Mouse (Mus musculus): Measurements from ENCODE around the gene Plp2.
"Not testable (repeated sequence)": the region's sequence is repeated elsewhere in the genome, so short reads cannot be mapped to it uniquely, and the experiment has no call there.

The Plp2 gene

DNA sequence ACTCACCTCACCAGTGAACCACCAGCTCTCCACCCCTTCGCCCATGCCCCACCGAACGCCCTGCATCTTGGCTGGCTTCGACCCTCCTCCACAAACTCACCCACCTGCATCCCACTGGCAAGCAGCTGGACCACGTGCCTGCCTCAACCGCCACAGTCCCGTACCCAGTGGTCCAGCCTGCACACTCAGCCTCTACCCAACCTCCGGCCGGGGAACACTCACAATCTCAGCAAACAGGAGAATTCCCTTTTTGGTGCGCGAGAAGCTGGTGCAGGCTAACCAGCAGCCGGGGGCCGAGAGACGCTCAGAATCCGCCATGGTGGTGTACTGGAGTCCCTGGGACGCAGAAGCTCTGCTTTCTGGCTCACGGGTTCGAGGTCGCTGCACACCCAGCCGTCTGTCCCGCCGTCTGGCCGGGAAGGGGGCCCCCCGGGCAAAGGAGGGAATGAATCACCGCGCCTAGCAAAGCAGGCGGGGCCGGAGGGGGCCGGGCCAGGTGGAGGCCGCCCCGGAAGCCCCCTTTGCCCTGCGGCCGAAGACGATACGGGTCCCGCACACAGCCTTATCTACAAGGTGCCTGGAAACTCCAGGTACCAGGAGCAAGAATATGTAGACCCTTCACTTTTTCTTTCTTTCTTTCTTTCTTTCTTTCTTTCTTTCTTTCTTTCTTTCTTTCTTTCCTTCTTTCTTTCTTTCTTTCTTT, at the start of gene Plp2:
TSS of gene Plp2 (minus strand) at position 470 of the 703 bp plus-strand sequence.
- TF ChIP-seq GATA4 (IDR thresholded peaks at IDR 0.05; ENCODE audit: insufficient replicate concordance, low read length): no peak

DNA sequence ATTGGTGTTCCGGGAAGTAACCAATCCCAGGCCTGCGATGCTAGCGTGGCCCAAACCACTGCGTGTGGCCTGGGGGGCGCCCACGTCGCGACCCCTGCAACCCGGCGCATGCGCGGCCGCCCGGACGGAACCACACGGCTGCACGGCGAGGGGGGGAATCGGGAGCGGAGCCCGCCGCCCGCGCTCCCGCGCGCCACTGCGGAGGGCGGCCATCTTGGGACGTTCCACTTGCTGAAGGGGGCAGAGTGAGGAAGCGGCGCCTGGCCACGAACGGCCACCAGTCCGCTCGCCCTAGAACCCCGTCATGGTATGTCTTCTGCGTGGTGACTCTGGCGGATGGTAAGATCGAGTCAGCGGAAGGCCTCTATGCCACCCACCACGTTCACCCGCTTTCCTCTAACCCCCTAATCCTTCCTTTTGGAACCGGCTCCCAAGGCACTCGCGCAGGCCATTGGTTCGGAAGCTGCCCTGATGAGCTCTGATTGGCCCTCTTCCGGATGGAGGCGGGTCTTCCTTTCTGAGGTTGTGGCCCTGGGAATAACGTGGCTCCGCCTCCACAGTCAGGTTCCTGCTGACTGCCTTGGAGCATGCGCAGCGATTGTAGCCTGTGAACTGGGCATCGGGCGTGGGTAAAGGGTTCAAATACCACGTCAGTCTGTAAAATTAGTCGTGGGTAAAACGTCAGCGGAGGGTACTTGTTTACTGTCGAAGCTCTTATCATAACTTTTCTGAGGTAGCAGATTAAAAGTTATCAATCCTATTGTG, 43.1 kb upstream of the Plp2 start, which contains the start of gene Wdr45:
TSS of gene Wdr45 (plus strand) at position 199 of the 765 bp plus-strand sequence.
- not testable (repeated sequence) for TF ChIP-seq GATA4 (IDR thresholded peaks at IDR 0.05; ENCODE audit: insufficient replicate concordance, low read length)

DNA sequence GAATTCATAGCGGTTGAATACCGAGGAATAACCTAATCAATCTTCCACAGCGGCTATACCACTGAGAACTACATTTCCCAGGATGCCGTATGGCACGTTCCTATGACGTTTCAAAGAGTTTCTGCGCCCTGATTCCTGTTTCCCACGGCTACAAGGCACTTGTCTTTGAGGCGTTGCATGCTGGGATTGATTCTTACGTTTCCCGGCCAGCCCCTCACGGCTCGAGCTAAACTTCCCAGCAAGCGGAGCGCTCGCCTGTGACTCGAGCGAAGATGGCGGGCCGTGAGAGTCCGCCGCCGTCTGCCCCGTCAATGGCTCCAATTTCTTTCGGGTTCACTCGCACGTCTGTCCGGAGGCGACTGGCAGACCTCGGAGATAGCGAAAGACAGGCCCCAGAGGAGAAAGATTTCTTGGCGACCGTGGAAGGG, 25.8 kb upstream of the Plp2 start, which contains the start of gene Gpkow:
TSS of gene Gpkow (plus strand) at position 178 of the 428 bp plus-strand sequence.
- TF ChIP-seq GATA4 (IDR thresholded peaks at IDR 0.05; ENCODE audit: insufficient replicate concordance, low read length): no peak

DNA sequence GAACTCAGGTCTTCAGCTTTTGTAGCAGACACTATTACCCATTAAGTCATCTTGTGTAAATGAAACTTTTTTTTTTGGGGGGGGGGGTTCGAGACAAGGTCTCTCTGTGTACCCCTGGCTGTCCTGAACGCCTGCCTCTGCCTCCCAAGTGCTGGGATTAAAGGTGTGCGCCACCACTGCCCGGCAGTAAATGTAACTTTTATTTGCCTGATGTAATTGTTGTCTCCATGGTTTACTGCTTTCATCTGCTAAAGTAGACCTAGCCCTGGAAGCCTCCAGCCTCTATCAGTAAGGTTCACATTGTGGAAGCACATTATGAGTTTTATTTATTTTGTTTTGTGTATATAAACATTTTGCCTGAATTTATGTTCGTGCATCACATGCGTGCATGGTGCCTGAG, 25.3 kb upstream of the Plp2 start:
- no peak for TF ChIP-seq GATA4 (IDR thresholded peaks at IDR 0.05; ENCODE audit: insufficient replicate concordance, low read length)

DNA sequence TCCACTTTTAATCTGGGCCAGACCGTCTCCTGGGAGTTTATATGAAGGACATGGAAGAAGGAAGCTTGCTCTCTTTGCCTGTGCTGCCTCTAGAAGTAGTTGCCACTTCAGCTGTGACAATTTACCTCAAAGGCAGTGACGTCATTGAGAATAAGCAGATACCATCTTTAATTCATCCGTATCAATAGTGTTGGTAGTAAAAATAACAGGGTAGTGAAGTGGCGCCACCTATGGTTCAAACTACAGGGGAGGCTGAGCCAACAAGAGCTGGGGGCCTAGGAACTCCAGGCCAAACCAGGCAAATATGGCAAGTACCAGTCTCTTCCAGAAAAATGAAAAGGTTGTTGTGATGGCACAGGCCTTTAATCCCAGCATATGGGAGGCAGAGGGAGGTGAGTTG, 21.7 kb upstream of the Plp2 start:
- no peak for TF ChIP-seq GATA4 (IDR thresholded peaks at IDR 0.05; ENCODE audit: insufficient replicate concordance, low read length)

DNA sequence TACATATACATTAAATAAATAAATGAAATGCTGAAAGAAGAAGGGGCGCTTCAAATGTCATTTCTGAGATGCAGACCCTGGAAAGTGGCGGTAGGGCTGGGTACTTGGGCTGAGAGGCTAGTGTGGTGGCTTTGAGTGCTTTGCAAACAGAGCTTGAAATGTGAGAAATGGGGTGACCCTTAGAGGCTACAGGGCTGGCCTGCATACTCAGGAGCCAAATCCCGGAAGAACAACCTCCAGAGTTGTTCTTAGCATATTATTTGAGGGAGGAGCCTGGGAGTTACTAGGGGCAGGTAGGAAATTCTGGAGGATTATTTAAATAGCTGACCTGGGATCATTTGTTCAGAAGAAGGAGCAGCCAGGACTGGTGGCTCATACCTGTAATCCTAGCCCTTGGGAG, 19.3 kb upstream of the Plp2 start:
- TF ChIP-seq GATA4 (IDR thresholded peaks at IDR 0.05; ENCODE audit: insufficient replicate concordance, low read length): no peak

DNA sequence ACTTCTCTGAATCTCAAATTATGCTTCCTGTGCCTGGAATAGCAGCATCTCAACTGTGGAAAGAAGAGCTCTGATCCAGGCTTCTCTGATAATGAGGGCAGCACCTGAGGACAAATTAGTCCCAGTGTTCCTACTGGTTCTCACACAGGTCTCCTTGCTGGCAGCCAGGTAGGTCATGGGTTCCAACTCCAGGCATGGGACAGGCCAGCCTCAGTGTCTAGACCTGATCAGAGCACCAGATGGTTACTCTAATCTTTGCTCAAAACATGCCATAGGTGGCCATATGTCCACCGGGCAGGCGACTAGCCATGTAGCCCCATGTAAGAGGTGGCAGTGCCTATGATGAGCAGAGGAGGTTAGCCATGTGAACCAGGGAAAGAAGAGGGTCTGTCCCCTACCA, 17.1 kb upstream of the Plp2 start:
- TF ChIP-seq GATA4 (IDR thresholded peaks at IDR 0.05; ENCODE audit: insufficient replicate concordance, low read length): no peak

DNA sequence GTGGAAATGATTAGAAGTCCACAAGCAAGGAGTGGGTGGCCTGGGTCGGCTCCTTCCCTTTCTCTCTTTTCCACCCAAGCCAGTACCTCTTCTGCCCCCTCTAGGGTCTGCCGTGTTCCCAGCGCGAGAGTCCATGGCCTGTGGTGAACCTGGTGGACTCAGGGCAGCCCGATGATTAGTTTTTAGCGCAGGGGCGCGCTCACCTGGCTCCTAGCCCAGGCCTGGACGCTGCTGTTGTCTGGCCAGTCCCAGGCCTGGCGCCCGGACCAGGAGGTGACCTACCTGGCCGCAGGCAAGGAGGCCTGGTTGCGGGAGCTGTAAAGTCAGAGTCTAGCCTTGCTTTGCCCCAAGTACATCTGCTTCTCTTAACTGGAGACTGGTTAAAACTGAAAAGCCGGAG, 9.7 kb upstream of the Plp2 start, which contains the start of gene Magix:
TSS of gene Magix (minus strand) at position 388 of the 400 bp plus-strand sequence.
- TF ChIP-seq GATA4 (IDR thresholded peaks at IDR 0.05; ENCODE audit: insufficient replicate concordance, low read length): no peak

DNA sequence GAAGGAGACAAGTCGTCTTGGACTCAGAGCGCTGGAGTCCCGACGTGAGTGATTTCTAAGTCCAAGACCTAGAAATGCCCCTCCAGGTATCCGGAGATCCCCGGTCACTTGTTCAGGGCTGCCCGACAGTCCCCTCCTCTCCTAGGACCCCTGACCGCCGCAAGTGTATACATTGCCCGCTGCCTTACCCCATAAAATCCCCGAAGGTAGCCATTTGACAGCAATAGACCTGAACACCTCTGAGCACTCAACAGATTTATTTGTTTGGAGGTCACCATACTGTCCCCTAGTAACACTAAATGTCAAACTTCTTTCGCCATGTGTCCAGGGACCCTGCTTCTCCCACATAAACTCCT, 8.8 kb upstream of the Plp2 start:
- no peak for TF ChIP-seq GATA4 (IDR thresholded peaks at IDR 0.05; ENCODE audit: insufficient replicate concordance, low read length)

DNA sequence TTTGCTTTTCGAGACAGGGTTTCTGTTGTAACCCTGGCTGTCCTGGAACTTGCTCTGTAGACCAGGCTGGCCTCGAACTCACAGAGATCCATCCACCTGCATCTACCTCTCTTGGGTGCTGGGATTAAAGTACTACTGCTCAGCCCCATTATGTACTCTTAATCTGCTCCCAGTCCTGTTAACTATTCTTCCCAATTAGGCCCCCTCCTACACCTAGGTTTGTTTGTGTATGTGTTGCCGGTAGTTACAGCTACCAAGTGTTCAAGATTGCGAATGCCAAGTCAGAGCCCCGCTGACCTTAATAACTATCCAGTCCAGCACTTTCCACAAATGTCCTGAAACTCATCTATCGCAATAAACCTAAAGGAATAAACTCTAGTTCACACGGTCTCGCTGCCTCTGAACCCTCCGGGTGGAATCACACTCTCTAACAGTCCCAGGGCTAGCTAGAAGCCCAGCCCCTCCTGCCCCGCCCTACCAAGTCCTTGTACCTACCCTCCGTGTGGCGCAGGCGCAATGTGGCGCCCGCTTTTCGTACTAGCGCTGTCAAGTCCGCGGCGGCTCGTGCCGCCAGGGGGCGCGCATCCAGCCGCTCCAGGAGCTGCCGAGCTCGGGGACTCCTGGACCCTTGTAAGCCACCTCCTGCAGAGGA, 8.3 kb upstream of the Plp2 start:
- no peak for TF ChIP-seq GATA4 (IDR thresholded peaks at IDR 0.05; ENCODE audit: insufficient replicate concordance, low read length)

DNA sequence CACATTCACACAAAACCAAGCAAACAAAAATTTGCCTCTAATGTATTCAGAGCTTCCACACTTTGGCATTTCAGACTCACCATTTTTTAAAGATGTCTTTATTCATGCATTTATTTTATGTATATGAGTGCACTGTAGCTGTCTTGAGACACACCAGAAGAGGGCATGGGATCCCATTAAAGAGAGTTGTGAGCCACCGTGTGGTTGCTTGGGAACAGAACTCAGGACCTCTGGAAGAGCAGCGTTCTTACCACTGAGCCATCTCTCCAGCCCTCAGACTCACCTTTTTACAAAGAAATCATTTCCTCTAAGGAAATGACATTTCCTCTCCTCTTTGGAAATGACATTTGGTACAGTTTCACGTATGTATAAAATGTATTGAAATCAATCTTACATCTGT, 7.8 kb upstream of the Plp2 start:
- no peak for TF ChIP-seq GATA4 (IDR thresholded peaks at IDR 0.05; ENCODE audit: insufficient replicate concordance, low read length)

DNA sequence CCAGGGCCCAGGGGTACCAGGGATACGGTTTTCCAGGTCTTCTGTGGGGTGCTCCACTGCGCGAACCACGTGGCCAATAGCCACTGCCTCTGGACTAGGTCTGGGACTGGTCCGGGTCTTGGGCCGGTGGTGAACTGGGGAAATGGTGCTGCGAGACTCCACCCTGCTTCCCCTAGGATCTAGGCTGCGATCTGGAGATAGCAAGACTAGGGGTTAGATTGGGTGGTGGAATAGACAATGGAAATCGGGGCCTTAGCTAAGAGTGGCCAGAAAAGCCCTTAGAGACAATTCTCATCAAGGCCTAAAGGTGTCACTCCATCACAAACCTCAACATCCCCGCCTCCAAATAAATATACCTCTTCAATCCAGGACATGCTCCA, 3.8 kb upstream of the Plp2 start:
- TF ChIP-seq GATA4 (IDR thresholded peaks at IDR 0.05; ENCODE audit: insufficient replicate concordance, low read length): no peak

DNA sequence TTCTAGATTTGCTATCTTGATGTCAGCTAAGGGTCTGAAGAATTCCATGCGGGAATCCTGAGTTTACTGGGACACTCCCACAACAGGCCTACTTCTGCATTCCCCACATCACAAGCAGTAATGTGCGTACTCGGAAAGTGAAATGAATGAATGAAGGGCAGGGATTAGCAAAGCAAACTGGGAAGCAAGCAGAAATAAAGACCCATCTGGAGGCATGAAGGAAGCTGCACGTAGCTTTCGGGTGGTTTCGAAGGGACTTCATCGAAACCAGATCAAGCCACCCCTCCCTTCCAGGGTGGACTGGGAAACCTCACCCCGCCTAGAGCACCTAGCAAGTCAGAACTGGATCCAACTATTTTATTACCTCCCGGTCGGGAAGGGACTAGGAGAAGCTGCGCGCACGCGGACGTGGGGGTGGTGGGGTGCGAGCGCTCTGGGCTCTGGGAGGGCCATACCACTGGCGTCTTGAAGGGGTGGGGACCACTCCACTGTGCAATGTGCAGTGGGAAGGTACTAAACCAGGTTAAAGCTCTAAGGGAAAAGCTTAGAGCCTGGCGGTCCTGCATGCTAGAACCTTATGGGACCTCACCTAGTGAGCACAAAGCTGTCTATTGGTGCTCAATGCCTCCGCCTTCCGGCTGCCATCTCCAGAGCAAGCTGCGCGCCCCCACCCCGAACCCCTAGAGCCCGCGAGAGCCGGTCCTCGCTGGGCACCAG, 3.3 kb upstream of the Plp2 start:
- no peak for TF ChIP-seq GATA4 (IDR thresholded peaks at IDR 0.05; ENCODE audit: insufficient replicate concordance, low read length)

DNA sequence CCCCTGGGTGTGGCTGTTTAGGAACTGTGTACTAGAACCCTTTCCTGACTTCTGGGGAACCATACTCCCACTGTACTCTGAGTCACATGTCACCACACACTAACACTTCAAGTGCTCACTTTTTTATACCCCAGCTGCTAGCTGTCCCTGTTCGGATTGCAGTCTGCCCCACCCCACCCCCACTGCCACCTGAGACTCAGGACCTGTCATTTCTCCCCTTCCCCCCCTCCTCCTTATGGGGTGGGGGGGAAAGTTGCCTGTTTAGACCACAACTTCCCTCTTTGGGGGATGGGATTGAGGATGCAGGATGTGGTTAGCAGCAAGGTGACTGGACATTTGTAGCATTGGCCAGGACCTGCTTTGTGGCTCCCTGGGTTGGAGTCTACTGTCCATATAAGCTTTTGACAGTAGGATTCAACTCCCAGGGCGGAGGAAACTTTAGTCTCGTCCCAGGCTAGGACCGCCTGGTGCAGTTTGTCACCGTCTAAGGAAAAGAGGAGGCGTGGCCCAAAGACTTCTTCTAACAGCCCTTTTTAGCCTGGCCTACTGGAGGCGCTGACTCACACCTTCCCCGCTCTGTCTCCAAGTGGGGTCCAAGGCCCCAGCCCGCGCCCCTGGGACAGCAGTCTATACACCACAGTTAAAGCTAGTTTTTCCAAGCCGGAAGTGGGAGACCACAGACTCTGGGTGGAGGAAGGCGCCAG, 2.5 kb upstream of the Plp2 start:
- no peak for TF ChIP-seq GATA4 (IDR thresholded peaks at IDR 0.05; ENCODE audit: insufficient replicate concordance, low read length)

DNA sequence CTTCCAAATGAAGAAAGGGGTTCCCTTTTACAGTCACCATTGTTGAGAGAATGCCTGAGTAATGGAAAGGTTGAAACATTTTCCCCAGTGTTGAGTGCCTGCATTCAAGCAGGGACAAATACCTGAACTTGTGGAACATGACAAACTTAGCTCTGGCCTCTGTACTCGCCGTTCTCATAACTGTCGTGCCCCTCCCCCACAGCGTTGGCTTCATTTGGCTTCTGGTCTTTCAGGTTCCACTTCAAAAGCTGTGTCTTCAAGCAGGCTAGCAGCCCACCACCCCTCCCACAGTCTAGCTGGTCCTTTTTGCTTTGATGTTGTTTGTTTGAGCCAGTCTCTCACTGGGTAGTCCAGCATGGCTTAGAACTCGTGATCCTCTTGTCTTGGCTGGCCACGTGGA, 1.5 kb upstream of the Plp2 start:
- no peak for TF ChIP-seq GATA4 (IDR thresholded peaks at IDR 0.05; ENCODE audit: insufficient replicate concordance, low read length)

Measured in liver, adult (tissue).